Mouse (Mus musculus): Measurements from ENCODE around the gene Wscd1. TPM values are rescaled to one million over a fixed set of nuclear protein-coding genes. Genes with fewer than 3 reads are reported as not detected.
A peak's percentile ranks its signal among the peaks of the same experiment; 100 is the strongest.

The Wscd1 gene
- polyA plus RNA-seq, 1 experiment from 2014 or later: 50.5 TPM

DNA sequence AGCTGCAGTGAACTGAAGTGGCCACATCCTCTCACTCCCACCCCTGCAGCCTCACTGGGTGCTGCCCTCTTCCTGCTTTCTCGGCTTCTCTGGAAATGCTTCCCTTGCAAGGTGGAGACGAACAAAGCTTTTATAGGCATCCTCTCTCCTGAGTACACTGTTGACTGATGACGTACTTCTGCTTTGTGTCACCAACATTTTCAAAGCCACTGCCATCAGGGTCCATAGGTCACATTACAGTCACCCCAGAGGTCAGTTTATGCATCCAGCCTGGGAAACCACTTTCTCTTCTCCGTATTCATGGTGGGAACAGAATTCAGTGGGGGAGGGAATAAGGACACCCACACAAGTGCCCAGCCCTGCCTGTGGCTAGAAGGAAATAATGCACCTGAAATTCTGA, 23.1 kb downstream of the Wscd1 start:
- Histone ChIP-seq H3K9me3 (ENCODE audit: control insufficient read depth, low read length) (no peaks in the 10 kb centered on the region), H3K4me1 (ENCODE audit: control insufficient read depth, insufficient read depth, low read length) (peaks cover 14% of the 10 kb centered on the region), H3K9ac (ENCODE audit: low read length) (no peak overlapping the region), H3K27me3 (ENCODE audit: control insufficient read depth, insufficient read depth, low read length) (no peaks in the 10 kb centered on the region), H3K4me2 (ENCODE audit: low read depth) (no peak overlapping the region), H3K27ac (ENCODE audit: low read depth, low read length) (no peak overlapping the region), H3K4me3 (ENCODE audit: low read depth, low read length) (no peak overlapping the region), H3K36me3 (ENCODE audit: control insufficient read depth, insufficient read depth, low read length) (peaks cover 2% of the 10 kb centered on the region; the same call in 1 of the 2 replicates)
- 6% methylated on average over 4 of the region's 4 CpGs for WGBS
- ATAC-seq (ENCODE audit: insufficient read depth, low FRiP score, low TSS enrichment): no peak
- no peak for DNase-seq (ENCODE audit: low spot score)

DNA sequence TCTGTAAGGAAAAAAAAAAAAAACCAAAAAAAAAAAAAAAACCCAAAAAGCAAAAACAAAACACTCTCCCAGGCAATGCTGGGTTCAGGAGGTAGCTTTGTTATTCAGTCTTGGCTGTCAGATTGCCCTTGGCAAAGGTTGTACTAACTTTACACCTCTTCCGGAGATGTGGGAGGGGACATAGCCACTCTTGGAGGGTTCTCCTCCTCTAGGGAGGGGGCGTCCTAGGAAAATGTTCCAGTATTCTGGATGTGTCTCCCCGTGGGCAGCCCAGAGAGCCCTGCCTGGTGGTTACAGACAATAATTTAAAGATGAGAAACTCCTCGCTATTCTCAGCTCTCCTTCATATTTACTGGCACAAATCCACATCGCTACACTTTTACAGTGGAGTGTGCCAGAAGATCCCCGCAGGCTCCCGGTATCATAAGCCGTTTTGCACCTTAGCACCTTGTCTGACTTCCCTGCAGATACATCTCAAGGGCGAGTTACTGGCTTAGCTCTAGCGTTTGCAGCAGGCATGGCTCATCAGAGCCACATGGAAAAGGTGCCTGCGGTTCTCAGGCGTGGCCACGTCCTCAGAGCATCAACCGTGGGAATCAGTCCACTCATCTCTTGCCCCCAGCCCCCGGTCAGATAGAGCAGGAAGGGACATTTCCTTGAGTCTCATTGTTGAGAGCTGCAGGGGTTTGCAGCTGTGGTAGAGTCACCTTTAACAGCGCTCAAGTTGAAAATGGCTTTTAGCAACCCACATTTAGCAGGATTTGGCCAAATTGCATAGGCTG, 24.5 kb downstream of the Wscd1 start:
- Histone ChIP-seq H3K9me3 (ENCODE audit: control insufficient read depth, low read length) (no peaks in the 10 kb centered on the region), H3K36me3 (ENCODE audit: control insufficient read depth, insufficient read depth, low read length) (no peaks in the 10 kb centered on the region; the same call in 1 of the 2 replicates), H3K4me3 (ENCODE audit: low read depth, low read length) (no peak overlapping the region), H3K4me2 (ENCODE audit: low read depth) (no peak overlapping the region), H3K27me3 (ENCODE audit: control insufficient read depth, insufficient read depth, low read length) (no peaks in the 10 kb centered on the region), H3K27ac (ENCODE audit: low read depth, low read length) (0 out of 2 replicates have a peak overlapping the region, but pooled peaks have one; percentile 34), H3K9ac (ENCODE audit: low read length) (no peak overlapping the region), H3K4me1 (ENCODE audit: control insufficient read depth, insufficient read depth, low read length) (peaks cover 14% of the 10 kb centered on the region)
- ATAC-seq (ENCODE audit: insufficient read depth, low FRiP score, low TSS enrichment): no peak
- no peak for DNase-seq (ENCODE audit: low spot score)
- WGBS: 49% methylated on average over 16 of the region's 16 CpGs

DNA sequence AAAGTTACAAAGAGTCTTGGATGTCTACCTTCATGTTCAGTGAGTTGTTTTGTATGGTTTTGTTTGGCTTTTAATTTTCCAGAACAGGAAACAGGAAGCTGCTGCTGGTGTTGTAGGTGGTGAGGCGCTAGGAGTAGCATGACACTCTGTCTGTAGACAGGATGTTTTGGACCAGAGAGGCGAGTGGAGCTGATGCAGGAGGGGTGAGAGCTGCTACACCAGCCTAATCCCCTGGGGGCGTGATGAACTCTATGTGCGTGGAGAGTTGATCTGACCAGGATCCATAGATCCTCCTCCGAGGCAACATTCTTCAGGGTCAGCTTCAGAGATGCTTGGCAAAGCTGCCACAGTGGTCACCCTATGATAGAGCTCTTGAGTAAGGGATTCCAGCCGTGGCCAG, 25.3 kb downstream of the Wscd1 start:
- H3K36me3 ChIP-seq (ENCODE audit: control insufficient read depth, insufficient read depth, low read length): no peaks in the 10 kb centered on the region; the same call in 1 of the 2 replicates

DNA sequence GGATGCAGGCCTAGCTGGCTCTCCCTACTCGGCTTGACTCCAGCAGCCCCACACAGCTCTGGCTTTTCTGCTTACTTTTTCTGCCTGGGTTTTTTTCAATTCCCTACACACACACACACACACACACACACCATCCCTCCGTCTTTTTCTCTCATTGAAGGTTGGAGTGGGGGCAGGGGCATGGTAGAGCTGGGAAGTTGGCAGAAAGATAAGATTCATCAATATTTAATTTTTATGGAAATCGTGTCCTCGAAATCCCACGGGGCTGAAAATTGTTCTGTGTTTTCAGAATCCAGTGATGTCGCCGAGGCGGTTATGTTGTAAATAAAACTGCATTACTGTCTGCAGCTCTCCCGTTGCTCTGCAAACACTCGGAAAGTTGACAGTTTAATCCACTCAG, 29.9 kb downstream of the Wscd1 start:
- Histone ChIP-seq H3K36me3 (ENCODE audit: control insufficient read depth, insufficient read depth, low read length) (no peaks in the 10 kb centered on the region; the same call in 1 of the 2 replicates), H3K27ac (ENCODE audit: low read depth, low read length) (no peak overlapping the region), H3K4me1 (ENCODE audit: control insufficient read depth, insufficient read depth, low read length) (no peaks in the 10 kb centered on the region), H3K4me3 (ENCODE audit: low read depth, low read length) (no peak overlapping the region), H3K9ac (ENCODE audit: low read length) (no peak overlapping the region), H3K27me3 (ENCODE audit: control insufficient read depth, insufficient read depth, low read length) (no peaks in the 10 kb centered on the region), H3K4me2 (ENCODE audit: low read depth) (no peak overlapping the region), H3K9me3 (ENCODE audit: control insufficient read depth, low read length) (no peaks in the 10 kb centered on the region)
- WGBS: 82% methylated on average over 10 of the region's 10 CpGs
- DNase-seq (ENCODE audit: low spot score) (no peak), ATAC-seq (ENCODE audit: insufficient read depth, low FRiP score, low TSS enrichment) (no peak)

More for the DNA sequence above, 25.3 kb downstream of the Wscd1 start:
- ATAC-seq (ENCODE audit: insufficient read depth, low FRiP score, low TSS enrichment): no peak
- Histone ChIP-seq H3K27me3 (ENCODE audit: control insufficient read depth, insufficient read depth, low read length) (no peaks in the 10 kb centered on the region), H3K4me3 (ENCODE audit: low read depth, low read length) (no peak overlapping the region), H3K9ac (ENCODE audit: low read length) (no peak overlapping the region), H3K4me1 (ENCODE audit: control insufficient read depth, insufficient read depth, low read length) (peaks cover 14% of the 10 kb centered on the region), H3K9me3 (ENCODE audit: control insufficient read depth, low read length) (no peaks in the 10 kb centered on the region), H3K27ac (ENCODE audit: low read depth, low read length) (no peak overlapping the region), H3K4me2 (ENCODE audit: low read depth) (no peak overlapping the region)
- no peak for DNase-seq (ENCODE audit: low spot score)
- WGBS: 82% methylated on average over 6 of the region's 6 CpGs

DNA sequence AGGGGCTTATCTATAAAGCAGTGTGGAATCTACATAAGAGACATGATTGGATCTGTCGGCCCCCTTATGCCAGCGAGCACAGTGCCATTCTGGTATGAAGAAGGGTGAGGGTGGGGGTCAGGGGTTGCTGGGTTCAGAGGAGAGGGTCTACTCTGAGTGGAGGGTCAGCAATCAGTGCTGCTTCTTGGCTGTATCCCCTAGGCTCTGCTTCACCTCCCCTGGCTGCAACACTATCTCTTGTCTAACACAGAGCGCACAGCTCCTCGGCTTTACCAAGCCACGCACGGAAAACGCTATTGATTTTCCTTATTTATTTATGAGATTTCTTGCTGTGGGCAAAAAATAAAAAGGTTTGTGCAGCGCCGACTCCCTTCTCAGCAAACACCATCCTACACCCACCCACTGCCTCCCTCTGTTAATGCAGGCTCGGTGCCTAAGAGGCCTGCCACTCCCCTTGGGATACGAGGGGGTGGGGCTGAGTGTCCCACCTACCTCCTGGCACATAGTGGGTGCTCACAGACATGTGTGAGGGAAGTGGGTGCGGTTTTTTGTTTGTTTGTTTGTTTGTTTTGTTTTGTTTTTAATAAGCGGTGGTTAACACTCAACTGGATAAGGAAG, 32.1 kb downstream of the Wscd1 start:
- no peaks in the 10 kb centered on the region for H3K9me3 ChIP-seq (ENCODE audit: control insufficient read depth, low read length)
- DNase-seq (ENCODE audit: low spot score) (no peak), ATAC-seq (ENCODE audit: insufficient read depth, low FRiP score, low TSS enrichment) (no peak)
- H3K9ac ChIP-seq (ENCODE audit: low read length): no peak overlapping the region
- H3K36me3 ChIP-seq (ENCODE audit: control insufficient read depth, insufficient read depth, low read length): no peaks in the 10 kb centered on the region
- H3K4me2 ChIP-seq (ENCODE audit: low read depth): no peak overlapping the region
- WGBS: 84% methylated on average over 13 of the region's 13 CpGs
- H3K4me1 ChIP-seq (ENCODE audit: control insufficient read depth, insufficient read depth, low read length): no peaks in the 10 kb centered on the region
- H3K4me3 ChIP-seq (ENCODE audit: low read depth, low read length): no peak overlapping the region
- no peak overlapping the region for H3K27ac ChIP-seq (ENCODE audit: low read depth, low read length)
- no peaks in the 10 kb centered on the region for H3K27me3 ChIP-seq (ENCODE audit: control insufficient read depth, insufficient read depth, low read length)

DNA sequence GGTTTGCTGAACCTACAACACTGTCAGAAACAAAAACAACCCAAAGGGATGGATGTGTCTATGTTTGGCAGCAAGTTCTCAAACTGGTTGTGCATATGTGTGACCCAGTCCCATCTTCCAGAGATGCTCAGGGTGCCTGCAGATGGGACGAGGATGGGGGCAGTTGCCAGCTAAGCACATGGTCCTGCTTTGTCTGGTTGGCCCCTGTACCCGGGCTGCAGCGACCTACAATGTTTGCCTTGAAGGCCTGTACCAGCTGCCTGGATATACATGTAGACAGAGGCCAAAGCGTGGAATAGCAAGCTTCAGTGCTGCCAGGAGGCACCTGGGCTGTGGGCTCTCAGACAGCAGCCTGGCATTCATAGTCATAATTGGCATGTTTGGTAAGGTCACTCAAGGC, 35.8 kb downstream of the Wscd1 start:
- no peaks in the 10 kb centered on the region for H3K9me3 ChIP-seq (ENCODE audit: control insufficient read depth, low read length)
- no peak for ATAC-seq (ENCODE audit: insufficient read depth, low FRiP score, low TSS enrichment)

DNA sequence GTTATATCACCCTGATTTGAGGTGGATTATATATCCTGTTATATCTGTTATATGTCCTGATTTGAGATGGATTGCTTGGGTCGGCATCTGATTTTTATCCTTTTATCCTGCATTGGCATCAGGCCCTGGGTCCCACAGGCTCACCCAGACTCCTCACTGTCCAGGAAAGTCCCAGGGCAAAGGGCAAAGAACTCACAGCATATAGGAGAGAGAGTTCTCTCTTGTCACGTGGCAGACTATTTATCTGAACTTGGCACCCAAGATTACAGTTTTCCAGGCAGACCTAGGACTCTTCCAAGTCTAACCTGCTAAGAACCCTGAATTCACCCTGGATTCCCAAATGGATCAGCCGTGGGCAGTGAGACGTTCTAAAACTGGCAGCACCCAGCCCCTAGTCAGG, 38.5 kb downstream of the Wscd1 start:
- ATAC-seq (ENCODE audit: insufficient read depth, low FRiP score, low TSS enrichment) (no peak), DNase-seq (ENCODE audit: low spot score) (no peak)
- H3K4me1 ChIP-seq (ENCODE audit: control insufficient read depth, insufficient read depth, low read length): no peaks in the 10 kb centered on the region
- no peak overlapping the region for H3K4me2 ChIP-seq (ENCODE audit: low read depth)
- 91% methylated on average over 4 of the region's 4 CpGs for WGBS
- H3K4me3 ChIP-seq (ENCODE audit: low read depth, low read length): no peak overlapping the region
- H3K9me3 ChIP-seq (ENCODE audit: control insufficient read depth, low read length): no peaks in the 10 kb centered on the region
- H3K27me3 ChIP-seq (ENCODE audit: control insufficient read depth, insufficient read depth, low read length): no peaks in the 10 kb centered on the region
- no peak overlapping the region for H3K9ac ChIP-seq (ENCODE audit: low read length)
- no peaks in the 10 kb centered on the region for H3K36me3 ChIP-seq (ENCODE audit: control insufficient read depth, insufficient read depth, low read length)
- H3K27ac ChIP-seq (ENCODE audit: low read depth, low read length): no peak overlapping the region

More for the DNA sequence above, 35.8 kb downstream of the Wscd1 start:
- no peak for DNase-seq (ENCODE audit: low spot score)
- H3K4me2 ChIP-seq (ENCODE audit: low read depth): no peak overlapping the region
- 89% methylated on average over 4 of the region's 4 CpGs for WGBS
- H3K9ac ChIP-seq (ENCODE audit: low read length): no peak overlapping the region
- H3K27me3 ChIP-seq (ENCODE audit: control insufficient read depth, insufficient read depth, low read length): no peaks in the 10 kb centered on the region
- no peak overlapping the region for H3K4me3 ChIP-seq (ENCODE audit: low read depth, low read length)
- H3K36me3 ChIP-seq (ENCODE audit: control insufficient read depth, insufficient read depth, low read length): no peaks in the 10 kb centered on the region
- no peak overlapping the region for H3K27ac ChIP-seq (ENCODE audit: low read depth, low read length)
- H3K4me1 ChIP-seq (ENCODE audit: control insufficient read depth, insufficient read depth, low read length): no peaks in the 10 kb centered on the region

DNA sequence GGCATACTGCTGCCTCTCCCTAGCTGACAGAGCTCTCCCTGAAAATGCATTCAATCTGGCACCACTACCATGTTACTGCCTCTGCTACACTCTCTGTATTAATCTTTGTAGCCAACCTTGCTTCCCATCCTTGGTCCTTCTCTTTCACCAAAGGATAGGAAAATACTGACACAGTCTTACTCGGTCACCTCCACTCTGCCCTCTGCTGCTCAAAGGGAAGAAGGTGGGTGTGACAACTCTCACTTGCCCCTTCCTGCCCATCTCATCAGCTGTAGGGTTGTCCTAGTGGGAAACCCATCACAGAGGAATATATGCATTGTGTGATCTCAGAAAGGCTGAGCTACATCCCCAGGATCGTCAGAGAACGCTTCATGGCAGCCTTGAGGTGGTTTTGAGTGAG, 40.5 kb downstream of the Wscd1 start:
- Histone ChIP-seq H3K9me3 (ENCODE audit: control insufficient read depth, low read length) (no peaks in the 10 kb centered on the region), H3K27me3 (ENCODE audit: control insufficient read depth, insufficient read depth, low read length) (no peaks in the 10 kb centered on the region), H3K36me3 (ENCODE audit: control insufficient read depth, insufficient read depth, low read length) (no peaks in the 10 kb centered on the region), H3K9ac (ENCODE audit: low read length) (no peak overlapping the region), H3K27ac (ENCODE audit: low read depth, low read length) (no peak overlapping the region), H3K4me2 (ENCODE audit: low read depth) (no peak overlapping the region), H3K4me1 (ENCODE audit: control insufficient read depth, insufficient read depth, low read length) (no peaks in the 10 kb centered on the region), H3K4me3 (ENCODE audit: low read depth, low read length) (no peak overlapping the region)
- 74% methylated on average over 3 of the region's 3 CpGs for WGBS
- ATAC-seq (ENCODE audit: insufficient read depth, low FRiP score, low TSS enrichment): no peak
- DNase-seq (ENCODE audit: low spot score): no peak

DNA sequence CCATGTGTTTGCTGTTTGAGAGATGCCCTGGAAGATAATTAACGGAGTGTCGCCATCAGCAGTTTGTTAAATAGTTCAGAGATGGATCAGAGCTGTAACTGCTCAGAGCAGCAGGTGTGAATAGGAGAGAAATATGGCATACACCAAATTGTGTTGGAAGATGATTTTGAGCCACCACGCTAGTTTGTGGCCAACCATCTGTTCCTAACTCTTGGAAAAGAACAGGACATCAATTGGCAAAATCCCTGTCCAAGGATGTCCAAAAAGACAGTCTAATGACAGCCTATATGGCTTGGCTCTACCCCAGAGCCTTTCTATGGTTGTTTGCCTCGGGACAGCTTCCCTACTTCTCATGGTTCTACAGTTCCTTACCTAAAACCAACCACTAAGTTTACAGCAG, 49.5 kb downstream of the Wscd1 start:
- no peak overlapping the region for H3K4me2 ChIP-seq (ENCODE audit: low read depth)
- H3K4me3 ChIP-seq (ENCODE audit: low read depth, low read length): no peak overlapping the region
- H3K36me3 ChIP-seq (ENCODE audit: control insufficient read depth, insufficient read depth, low read length): no peaks in the 10 kb centered on the region
- no peaks in the 10 kb centered on the region for H3K9me3 ChIP-seq (ENCODE audit: control insufficient read depth, low read length)
- no peak overlapping the region for H3K9ac ChIP-seq (ENCODE audit: low read length)
- no peaks in the 10 kb centered on the region for H3K4me1 ChIP-seq (ENCODE audit: control insufficient read depth, insufficient read depth, low read length)
- DNase-seq (ENCODE audit: low spot score) (no peak), ATAC-seq (ENCODE audit: insufficient read depth, low FRiP score, low TSS enrichment) (no peak)
- H3K27ac ChIP-seq (ENCODE audit: low read depth, low read length): no peak overlapping the region
- 90% methylated on average over 4 of the region's 4 CpGs for WGBS
- no peaks in the 10 kb centered on the region for H3K27me3 ChIP-seq (ENCODE audit: control insufficient read depth, insufficient read depth, low read length)

All from neural tube, embryonic 11.5 days (tissue).